In the genomic region with DNA sequence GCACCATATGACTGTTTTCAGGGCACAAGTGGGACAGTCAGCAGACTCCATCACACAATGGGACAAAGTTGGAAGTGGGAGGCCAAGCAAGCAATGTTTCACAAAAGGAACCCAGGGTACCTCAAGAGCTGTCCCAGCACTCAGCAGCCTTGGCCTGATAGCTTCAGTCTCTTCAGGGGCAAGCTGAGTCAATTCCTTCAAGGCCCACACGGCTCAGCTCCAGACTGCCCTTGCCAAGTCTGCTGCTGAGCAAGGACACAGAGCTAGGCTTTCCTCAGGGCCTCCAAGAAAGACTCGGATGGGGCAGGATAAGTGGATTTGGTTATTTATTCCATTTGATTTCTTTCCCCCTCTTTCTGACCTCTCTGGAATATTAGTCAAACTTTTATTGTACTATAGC, we compare ENCODE assay signal across 17 mouse cellular contexts. TPM values are rescaled to one million over a fixed set of nuclear protein-coding genes. Genes with fewer than 3 reads are reported as not detected.
"Had no signal": no experiment of that assay in that cellular context is flagged by ENCODE, and none has a peak within 500 bp of the region (broad histone marks: within the 10 kb centered on the region; RNA-seq: fewer than 3 reads in every experiment).

No protein-coding gene starts in this region.

- H3K27ac ChIP-seq: kidney, embryonic 15.5 days; left cerebral cortex, adult 2 months; liver, embryonic 13.5 days; macrophage; midbrain, embryonic 12.5 days; midbrain, embryonic 15.5 days; neural tube, embryonic 12.5 days; neural tube, embryonic 15.5 days had no signal

- DNase-seq: kidney, adult 8-10 months; kidney, postnatal 10 days; kidney, postnatal 36 days; layer of hippocampus, postnatal 36 days; liver, embryonic 13.5 days; lung, adult 2 months; retina, postnatal 1 day; right cerebral cortex, postnatal 25 days; thymus, postnatal 25 days had no signal

- H3K4me3 ChIP-seq: kidney, embryonic 15.5 days; left cerebral cortex, adult 2 months; liver, embryonic 13.5 days; midbrain, embryonic 12.5 days; midbrain, embryonic 15.5 days; neural tube, embryonic 12.5 days; neural tube, embryonic 15.5 days had no signal

RNA-seq across cellular contexts. Expression of a gene that starts 39.9 kb away (rescaled TPM):
- total RNA-seq: megakaryocyte, adult 5-6 weeks had no signal
